In the genomic region with DNA sequence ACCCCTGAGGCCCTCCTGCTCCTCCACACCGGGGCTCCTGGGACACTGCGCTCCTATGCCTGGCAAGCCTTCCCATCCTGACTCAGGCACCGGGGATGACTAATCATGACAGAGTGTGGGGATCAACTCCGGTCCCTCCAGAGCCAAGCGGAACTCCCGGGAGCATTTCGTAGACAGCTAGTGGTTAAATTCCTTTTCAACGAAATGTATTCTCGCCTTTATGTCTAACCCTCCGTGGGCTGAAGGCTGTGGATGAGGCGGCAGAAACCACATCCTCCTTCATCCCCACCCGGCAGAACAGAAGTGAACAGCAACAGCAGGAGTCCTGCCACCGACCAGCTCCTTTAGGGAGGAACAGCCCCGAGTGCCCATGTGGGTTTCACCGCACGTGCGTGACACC, we compare ENCODE assay signal across 13 mouse cellular contexts.
DNase-seq lines count a peak whose midpoint lies in the region; ATAC-seq and TF ChIP-seq lines count a peak whose summit lies in the region.
"Had no signal": no experiment of that assay in that cellular context is flagged by ENCODE, and none has a peak within 500 bp of the region (broad histone marks: within the 10 kb centered on the region; RNA-seq: fewer than 3 reads in every experiment).

No protein-coding gene starts in this region.

- no peaks in the 10 kb centered on the region for H3K36me3 ChIP-seq in C2C12 (ENCODE audit: control insufficient read depth, insufficient read depth)
- no peaks in the 10 kb centered on the region for H3K36me3 ChIP-seq in heart, embryonic 16.5 days (ENCODE audit: control insufficient read depth, insufficient read depth)
- no peaks in the 10 kb centered on the region for H3K36me3 ChIP-seq in liver, postnatal 0 days (replicated peaks; ENCODE audit: insufficient read depth, low read length)
- H3K36me3 ChIP-seq: hindbrain, embryonic 15.5 days; neural tube, embryonic 13.5 days had no signal

- H3K79me3 ChIP-seq in C2C12 (ENCODE audit: low read depth) = no peaks in the 10 kb centered on the region

- intact Hi-C loops in gastrocnemius, adult 2 months (cut with DNase I) = no loop called here
- intact Hi-C loops in gastrocnemius, postnatal 36 days (cut with DNase I) = no loop called here

- 0 out of 2 replicates have a peak, but pooled peaks have one; percentile 23 for ATAC-seq in heart, embryonic 16.5 days (replicated peaks; ENCODE audit: extremely low read depth, insufficient read depth, low FRiP score)
- ATAC-seq in liver, postnatal 0 days = no peak

- peak overlapping the region; percentile 40 for H3K4me3 ChIP-seq in gastrocnemius, adult 2 months
- H3K4me3 ChIP-seq in C2C12 (ENCODE audit: insufficient read depth, poor library complexity, severe bottlenecking) = no peak overlapping the region
- no peak overlapping the region for H3K4me3 ChIP-seq in heart, embryonic 16.5 days (ENCODE audit: low read length)
- H3K4me3 ChIP-seq in liver, postnatal 0 days (ENCODE audit: low read depth, low read length) = no peak overlapping the region
- H3K4me3 ChIP-seq: hindbrain, embryonic 15.5 days; left cerebral cortex, adult 2 months; neural tube, embryonic 13.5 days had no signal

- no peak for TF ChIP-seq EP300 in liver, postnatal 0 days (IDR thresholded peaks at IDR 0.05; ENCODE audit: low read depth)

- no peak overlapping the region for H3K27ac ChIP-seq in gastrocnemius, adult 2 months
- peak overlapping the region; percentile 51; the same call in 1 of the 2 replicates for H3K27ac ChIP-seq in heart, embryonic 16.5 days (ENCODE audit: low read length)
- H3K27ac ChIP-seq in liver, postnatal 0 days (ENCODE audit: low read depth) = no peak overlapping the region
- H3K27ac ChIP-seq: hindbrain, embryonic 15.5 days; left cerebral cortex, adult 2 months; neural tube, embryonic 13.5 days had no signal

- 51% methylated on average over 17 of the region's 17 CpGs for WGBS in heart, embryonic 16.5 days
- 37% methylated on average over 17 of the region's 17 CpGs for WGBS in liver, postnatal 0 days (ENCODE audit: insufficient replicate concordance)

- peaks cover 26% of the 10 kb centered on the region for H3K4me1 ChIP-seq in heart, embryonic 16.5 days (ENCODE audit: control insufficient read depth, insufficient read depth, low read length)
- H3K4me1 ChIP-seq in liver, postnatal 0 days (ENCODE audit: insufficient read depth) = peaks cover 4% of the 10 kb centered on the region; the same call in 1 of the 2 replicates

- no peak overlapping the region for H3K4me2 ChIP-seq in heart, embryonic 16.5 days (ENCODE audit: low read depth, low read length)
- H3K4me2 ChIP-seq in liver, postnatal 0 days (ENCODE audit: low read depth, low read length) = no peak overlapping the region
- H3K4me2 ChIP-seq: hindbrain, embryonic 15.5 days; neural tube, embryonic 13.5 days had no signal

- no peaks in the 10 kb centered on the region for H3K9me3 ChIP-seq in heart, embryonic 16.5 days (replicated peaks; ENCODE audit: control insufficient read depth, low read length)
- H3K9me3 ChIP-seq in liver, postnatal 0 days (ENCODE audit: low read length) = no peaks in the 10 kb centered on the region
- H3K9me3 ChIP-seq: hindbrain, embryonic 15.5 days; neural tube, embryonic 13.5 days had no signal

- no peak overlapping the region for H3K9ac ChIP-seq in heart, embryonic 16.5 days (ENCODE audit: low read length)
- H3K9ac ChIP-seq in liver, postnatal 0 days (replicated peaks) = no peak overlapping the region
- H3K9ac ChIP-seq: hindbrain, embryonic 15.5 days; neural tube, embryonic 13.5 days had no signal

- no peaks in the 10 kb centered on the region for H3K79me2 ChIP-seq in C2C12 (ENCODE audit: control insufficient read depth, insufficient read depth)

- H3ac ChIP-seq in C2C12 (ENCODE audit: control insufficient read depth, insufficient read length, low read depth) = no peak overlapping the region

- DNase-seq in gastrocnemius, adult 2 months = peak; percentile 50
- no peak for DNase-seq in gastrocnemius, postnatal 36 days
- peak; percentile 59 to 74 for DNase-seq in adrenal gland, postnatal 36 days
- no peak for DNase-seq in kidney, postnatal 4 days
- DNase-seq in liver, postnatal 0 days = no peak
- no peak for DNase-seq in spleen, postnatal 14 days (ENCODE audit: low spot score in 2 of 2)
- DNase-seq: lung, postnatal 36 days had no signal

- no peaks in the 10 kb centered on the region for H3K27me3 ChIP-seq in C2C12 (ENCODE audit: control insufficient read depth, insufficient read depth, insufficient read length)
- H3K27me3 ChIP-seq in heart, embryonic 16.5 days (ENCODE audit: control insufficient read depth, insufficient read depth, low read length) = no peaks in the 10 kb centered on the region; the same call in 1 of the 2 replicates
- H3K27me3 ChIP-seq in liver, postnatal 0 days (ENCODE audit: insufficient read depth, low read length) = no peaks in the 10 kb centered on the region
- H3K27me3 ChIP-seq: CH12.LX had no signal

- no peak for TF ChIP-seq CTCF in gastrocnemius, adult 2 months (IDR thresholded peaks at IDR 0.05)
- no peak for TF ChIP-seq CTCF in C2C12 (IDR thresholded peaks at IDR 0.05; ENCODE audit: control insufficient read depth, insufficient read depth, insufficient read length)
- no peak for TF ChIP-seq CTCF in liver, postnatal 0 days (IDR thresholded peaks at IDR 0.05; ENCODE audit: low read depth)

TF ChIP-seq in C2C12, 6 proteins besides CTCF, POLR2A, EP300 and RAD21:
- TF ChIP-seq FOSL1 (IDR thresholded peaks at IDR 0.05; ENCODE audit: insufficient read depth, low read length, poor library complexity, severe bottlenecking) (peak; percentile 8), MAX (IDR thresholded peaks at IDR 0.05) (no peak)
TF ChIP-seq in C2C12: peak in this region for 1.

Comparison
In these comparisons a context has a peak if more than half of its experiments do, and no peak if none do; other contexts are left out.
1. DNase-seq: peak in gastrocnemius, adult 2 months (single experiment) and adrenal gland, postnatal 36 days (2 of 2); none in gastrocnemius, postnatal 36 days (0 of 2), kidney, postnatal 4 days (0 of 2), liver, postnatal 0 days (single experiment) and spleen, postnatal 14 days (0 of 2).